Mouse (Mus musculus) liver, adult 2 months (tissue): ENCODE measurements at regions not wholly inside any gene's neighbourhood (a gene's known extent, or its start where the extent isn't known, plus 50 kb on each side); places are given as distances from the start of the nearest gene placed in this dataset.

Experiments
- CTCF ChIP-seq: fragments of 200-500 bp; IDR thresholded peaks from 2 replicates; pipeline ENCODE4 v1.5.1; 2011; ENCODE audit warnings: low read depth, low read length, control low read depth
- POLR2A ChIP-seq: fragments of 200-500 bp; IDR thresholded peaks from 2 replicates; pipeline ENCODE4 v1.6.1; 2011; ENCODE audit warnings: low read length, control low read depth; ENCODE audit not compliant: insufficient read depth; ENCODE audit errors: extremely low read depth

DNA sequence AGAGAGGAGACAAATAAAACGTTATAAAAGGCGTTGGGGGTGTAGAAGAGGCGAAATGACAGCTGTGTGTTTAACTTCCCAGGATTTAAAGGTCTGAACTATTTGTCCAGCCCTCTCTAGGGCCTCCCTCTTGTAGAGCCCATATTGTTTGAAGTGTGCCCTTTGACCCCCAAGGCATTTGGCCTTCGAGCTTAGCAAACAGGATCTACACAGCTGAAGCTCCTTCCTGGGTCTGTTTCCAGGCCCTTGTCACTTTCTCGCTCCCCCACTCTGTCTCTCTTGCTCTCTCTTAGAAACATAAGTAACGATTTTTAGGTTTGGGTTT is 61.7 kb upstream of the Ankrd28 start:
- TF ChIP-seq POLR2A: no peak
- TF ChIP-seq CTCF: no peak
